Mouse (Mus musculus) spleen, adult 2 months (tissue): Measurements from ENCODE around the gene Chrna1.

Experiments used
- CTCF ChIP-seq: fragments of 200-500 bp; IDR thresholded peaks from 2 replicates; pipeline ENCODE4 v1.5.1; 2011; ENCODE audit warnings: mild to moderate bottlenecking, inconsistent platforms; ENCODE audit not compliant: insufficient read depth, insufficient read length, insufficient replicate concordance; ENCODE audit errors: extremely low read depth
- POLR2A ChIP-seq: fragments of 200-500 bp; IDR thresholded peaks from 2 replicates; pipeline ENCODE4 v1.6.1; 2011; ENCODE audit warnings: low read depth, low read length, inconsistent platforms

- TF ChIP-seq POLR2A (no peak), CTCF (no peak)
Observed at GRCm38 (mm10) chr2:73545556-73545955, 34.6 kb downstream of the Chrna1 start.
